Mouse (Mus musculus) gastrocnemius, postnatal 14 days (tissue): Measurements from ENCODE around the gene Dhrs7c. TPM values are rescaled to one million over a fixed set of nuclear protein-coding genes. Genes with fewer than 3 reads are reported as not detected.
A peak's percentile ranks its signal among the peaks of the same experiment; 100 is the strongest.

ENCODE experiments used
- DNase-seq: peaks from one replicate; pipeline ENCODE4 v3.0.0; 2021; ENCODE audit warnings: mixed read lengths
- intact Hi-C: fragments of 180-260 bp; cut with DNase I; formaldehyde crosslinking; loops from one replicate; pipeline ENCODE4 v1.15.1; 2025; ENCODE audit warnings: low total_unique reads
- total RNA-seq, 2 experiments: library from RNA; stranded (reverse); gene quantifications; 2 replicates each; pipeline ENCODE4 v1.2.3; 2021

The Dhrs7c gene
- total RNA-seq, 2 experiments from 2014 or later = 348 to 381 TPM

GRCm38 (mm10) chr11:67829530-67829929 lies 31.5 kb downstream of the Dhrs7c start:
- intact Hi-C loops = no loop called here

GRCm38 (mm10) chr11:67831820-67832219 lies 33.8 kb downstream of the Dhrs7c start:
- DNase-seq = no peak
- intact Hi-C loops = no loop called here

More at GRCm38 (mm10) chr11:67829530-67829929, 31.5 kb downstream of the Dhrs7c start:
- DNase-seq = no peak

GRCm38 (mm10) chr11:67835408-67836078 lies 37.6 kb downstream of the Dhrs7c start:
- no peak for DNase-seq
- intact Hi-C loops = no loop called here

- intact Hi-C loops = no loop called here
- DNase-seq = no peak
These were observed 41.8 kb downstream of the Dhrs7c start for GRCm38 (mm10) chr11:67839810-67840209.

GRCm38 (mm10) chr11:67845193-67845592 lies 47.2 kb downstream of the Dhrs7c start:
- DNase-seq = no peak
- intact Hi-C loops = no loop called here

GRCm38 (mm10) chr11:67851770-67852169 lies 53.8 kb downstream of the Dhrs7c start:
- intact Hi-C loops = no loop called here
- DNase-seq = no peak

GRCm38 (mm10) chr11:67853996-67854395 lies 56.0 kb downstream of the Dhrs7c start:
- intact Hi-C loops = no loop called here
- no peak for DNase-seq

- intact Hi-C loops = no loop called here
- peak; percentile 28 for DNase-seq
These were observed 57.0 kb downstream of the Dhrs7c start for GRCm38 (mm10) chr11:67855035-67855434.

GRCm38 (mm10) chr11:67858518-67858917 lies 60.5 kb downstream of the Dhrs7c start:
- intact Hi-C loops = no loop called here
- DNase-seq = no peak

GRCm38 (mm10) chr11:67860743-67861398 lies 62.9 kb downstream of the Dhrs7c start:
- intact Hi-C loops = no loop called here
- DNase-seq = no peak

- intact Hi-C loops = no loop called here
- DNase-seq = no peak
These were observed 63.4 kb downstream of the Dhrs7c start for GRCm38 (mm10) chr11:67861399-67861838.

GRCm38 (mm10) chr11:67865100-67865499 lies 67.1 kb downstream of the Dhrs7c start:
- no peak for DNase-seq
- intact Hi-C loops = no loop called here

Other genes with a start within 250 kb of the Dhrs7c start
- not detected for gene Rcvrn, start 102.9 kb upstream of the Dhrs7c start, total RNA-seq
- under 1 TPM; 0.04 to 0.11 TPM for gene Glp2r, start 27.0 kb upstream of the Dhrs7c start, total RNA-seq
- gene Gsg1l2, start 23.6 kb upstream of the Dhrs7c start, total RNA-seq = not detected
- under 1 TPM; 0.80 to 0.90 TPM for gene Usp43, start 124.0 kb downstream of the Dhrs7c start, total RNA-seq
- 1 to 10 TPM; 5.5 to 5.7 TPM for gene Cfap52, start 167.5 kb downstream of the Dhrs7c start, total RNA-seq
- gene Stx8, start 168.0 kb downstream of the Dhrs7c start, total RNA-seq = 10 to 100 TPM; 22.6 to 27.3 TPM